Mouse (Mus musculus): ENCODE results near the gene Palld. TPM values are rescaled to one million over a fixed set of nuclear protein-coding genes. Genes with fewer than 3 reads are reported as not detected.

The Palld gene
- total and polyA plus RNA-seq, 3 experiments: 0.87 to 7.1 (median 2.6) TPM

DNA sequence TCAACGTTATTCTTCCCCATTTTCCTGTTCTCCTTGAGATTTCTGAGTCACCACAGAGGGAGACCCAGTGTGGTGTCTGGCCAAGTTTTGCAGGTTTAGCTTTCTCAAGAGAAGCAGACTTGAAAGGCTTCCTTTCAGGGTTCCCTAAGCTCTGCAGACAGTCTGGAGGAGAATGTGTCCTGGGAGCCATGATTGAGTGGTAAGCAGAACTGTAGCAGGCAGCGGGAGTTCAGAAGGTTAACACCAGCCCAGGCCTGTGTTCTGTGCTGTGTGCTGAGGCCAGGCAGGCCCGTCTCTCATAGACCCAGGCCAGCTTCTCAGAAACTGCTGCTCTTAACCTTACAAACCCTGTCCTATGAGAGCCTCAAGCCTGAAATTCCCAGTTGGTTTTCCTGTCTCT is 263.5 kb downstream of the Palld start:
- no peaks in the 10 kb centered on the region for H3K36me3 ChIP-seq (replicated peaks in 1 of 2; ENCODE audit: control insufficient read depth in 1 of 2, insufficient read depth in 1 of 2, low read length in 1 of 2)
- in situ Hi-C loops (cut with MboI; ENCODE audit: low pct_ligation_motif_present, low pct_unique_long_range_greater_than_20kb, low sequenced_read_pairs) (no loop called here), dilution Hi-C loops (cut with MboI; ENCODE audit: extremely low pct_ligation_motif_present, extremely low pct_unique_long_range_greater_than_20kb, low sequenced_read_pairs) (no loop called here)
- H3K9me3 ChIP-seq (replicated peaks; ENCODE audit: low read length): no peaks in the 10 kb centered on the region
- H3K9ac ChIP-seq (ENCODE audit: insufficient read depth, low read depth): no peak overlapping the region
- no peak for DNase-seq (ENCODE audit: extremely low read depth)
- no peaks in the 10 kb centered on the region for H3K79me2 ChIP-seq (replicated peaks; ENCODE audit: control insufficient read depth, extremely low read depth, insufficient read depth, poor library complexity, severe bottlenecking)
- H3K4me2 ChIP-seq (ENCODE audit: insufficient read depth, low read depth, poor library complexity, severe bottlenecking): no peak overlapping the region
- no peaks in the 10 kb centered on the region for H3K27me3 ChIP-seq (replicated peaks)
- TF ChIP-seq POLR2AphosphoS2 (IDR thresholded peaks at IDR 0.05; ENCODE audit: low read depth, low read length): no peak
- no peak for TF ChIP-seq MEF2A (IDR thresholded peaks at IDR 0.05; ENCODE audit: borderline replicate concordance, low read depth, low read length)
- TF ChIP-seq ZC3H11A (IDR thresholded peaks at IDR 0.05; ENCODE audit: low read depth, low read length): no peak
- TF ChIP-seq EP300 (IDR thresholded peaks at IDR 0.05; ENCODE audit: low read length): no peak
- TF ChIP-seq RAD21 (IDR thresholded peaks at IDR 0.05; ENCODE audit: low read depth, low read length): no peak
- TF ChIP-seq ZMIZ1 (IDR thresholded peaks at IDR 0.05; ENCODE audit: low read depth, low read length): no peak
- no peak for TF ChIP-seq SIN3A (IDR thresholded peaks at IDR 0.05; ENCODE audit: low read length)
- H3K27ac ChIP-seq (ENCODE audit: insufficient read depth, low read depth): no peak overlapping the region
- H3K4me1 ChIP-seq (ENCODE audit: control insufficient read depth in 1 of 2, insufficient read depth in 2 of 2): peaks cover 0 to 9% of the 10 kb centered on the region in 2 experiments; a peak in 1 of 4 replicates
- no peak overlapping the region for H3K4me3 ChIP-seq (replicated peaks in 1 of 3; ENCODE audit: low read depth in 2 of 3, low read length in 2 of 3, poor library complexity in 1 of 3)

DNA sequence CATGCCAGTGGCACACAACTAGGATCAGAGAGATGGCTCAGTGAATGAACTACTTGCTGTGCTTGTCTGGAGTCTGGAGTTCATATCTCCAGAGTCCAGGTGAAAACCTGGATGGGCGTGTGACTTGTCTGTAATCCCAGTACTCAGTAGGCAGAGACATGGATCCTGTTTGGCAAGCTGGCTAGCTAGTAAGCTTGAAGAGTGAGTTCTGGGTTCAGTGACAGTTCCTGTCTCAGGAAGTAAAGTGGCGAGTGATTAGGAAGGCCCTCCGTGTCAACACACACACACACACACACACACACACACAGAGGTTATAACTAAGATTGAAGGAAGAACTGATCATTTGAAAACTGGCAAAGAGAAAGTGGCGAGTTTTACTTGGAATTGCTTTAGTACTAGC is 264.8 kb downstream of the Palld start:
- dilution Hi-C loops (cut with MboI; ENCODE audit: extremely low pct_ligation_motif_present, extremely low pct_unique_long_range_greater_than_20kb, low sequenced_read_pairs): no loop called here
- no peak overlapping the region for H3K27ac ChIP-seq (ENCODE audit: insufficient read depth, low read depth)
- H3K9me3 ChIP-seq (replicated peaks; ENCODE audit: low read length): no peaks in the 10 kb centered on the region
- H3K9ac ChIP-seq (ENCODE audit: insufficient read depth, low read depth): no peak overlapping the region
- in situ Hi-C loops (cut with MboI; ENCODE audit: low pct_ligation_motif_present, low pct_unique_long_range_greater_than_20kb, low sequenced_read_pairs): no loop called here
- H3K27me3 ChIP-seq (replicated peaks): no peaks in the 10 kb centered on the region
- H3K36me3 ChIP-seq (replicated peaks in 1 of 2; ENCODE audit: control insufficient read depth in 1 of 2, insufficient read depth in 1 of 2, low read length in 1 of 2): no peaks in the 10 kb centered on the region
- no peak for DNase-seq (ENCODE audit: extremely low read depth)
- no peaks in the 10 kb centered on the region for H3K79me2 ChIP-seq (replicated peaks; ENCODE audit: control insufficient read depth, extremely low read depth, insufficient read depth, poor library complexity, severe bottlenecking)
- no peak overlapping the region for H3K4me3 ChIP-seq (replicated peaks in 1 of 3; ENCODE audit: low read depth in 2 of 3, low read length in 2 of 3, poor library complexity in 1 of 3)
- no peaks in the 10 kb centered on the region for H3K4me1 ChIP-seq (ENCODE audit: control insufficient read depth in 1 of 2, insufficient read depth in 2 of 2)
- no peak overlapping the region for H3K4me2 ChIP-seq (ENCODE audit: insufficient read depth, low read depth, poor library complexity, severe bottlenecking)
- TF ChIP-seq NELFE (IDR thresholded peaks at IDR 0.05; ENCODE audit: low read depth, low read length): no peak
- TF ChIP-seq CTCF (conservative IDR thresholded peaks at IDR 0.05 in 1 of 2, IDR thresholded peaks at IDR 0.05 in 1 of 2; ENCODE audit: low read depth in 2 of 2, low read length in 2 of 2): no peak
- TF ChIP-seq HCFC1 (IDR thresholded peaks at IDR 0.05; ENCODE audit: low read depth, low read length): no peak

DNA sequence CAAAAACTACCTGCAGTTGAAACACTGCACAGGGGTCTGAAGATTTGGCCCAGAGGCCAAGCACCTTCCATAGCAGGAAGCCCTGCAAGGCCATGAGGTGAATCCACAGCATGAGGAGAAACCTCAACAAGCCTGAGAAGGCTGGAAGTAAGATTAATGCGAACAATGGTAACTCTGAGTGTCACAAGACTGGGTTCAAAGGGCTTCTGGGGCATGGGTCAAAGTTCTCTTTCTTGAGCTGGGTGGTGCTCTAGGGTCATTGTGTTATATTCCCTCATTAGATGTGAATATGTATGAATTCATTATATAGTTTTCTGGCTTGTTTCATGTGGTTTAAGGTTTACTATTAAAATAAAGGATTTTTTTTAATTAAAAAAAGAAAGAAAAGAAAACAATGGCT is 267.7 kb downstream of the Palld start:
- no peak overlapping the region for H3K9ac ChIP-seq (ENCODE audit: insufficient read depth, low read depth)
- H3K27ac ChIP-seq (ENCODE audit: insufficient read depth, low read depth): no peak overlapping the region
- in situ Hi-C loops (cut with MboI; ENCODE audit: low pct_ligation_motif_present, low pct_unique_long_range_greater_than_20kb, low sequenced_read_pairs): no loop called here
- no peaks in the 10 kb centered on the region for H3K36me3 ChIP-seq (replicated peaks in 1 of 2; ENCODE audit: control insufficient read depth in 1 of 2, insufficient read depth in 1 of 2, low read length in 1 of 2)
- TF ChIP-seq RCOR1 (conservative IDR thresholded peaks at IDR 0.05; ENCODE audit: low read depth, low read length) (no peak), GABPA (IDR thresholded peaks at IDR 0.05; ENCODE audit: insufficient replicate concordance, low read depth, low read length) (no peak), MXI1 (IDR thresholded peaks at IDR 0.05; ENCODE audit: low read depth, low read length) (no peak), BHLHE40 (IDR thresholded peaks at IDR 0.05; ENCODE audit: low read depth, low read length) (no peak), SIN3A (IDR thresholded peaks at IDR 0.05; ENCODE audit: low read length) (no peak), E2F4 (IDR thresholded peaks at IDR 0.05; ENCODE audit: insufficient replicate concordance, low read depth, low read length) (no peak), MYC (IDR thresholded peaks at IDR 0.05; ENCODE audit: low read depth, low read length) (no peak), MAX (IDR thresholded peaks at IDR 0.05; ENCODE audit: low read length) (no peak), CHD2 (IDR thresholded peaks at IDR 0.05; ENCODE audit: low read length) (no peak), ZC3H11A (IDR thresholded peaks at IDR 0.05; ENCODE audit: low read depth, low read length) (no peak)
- H3K4me3 ChIP-seq (replicated peaks in 1 of 3; ENCODE audit: low read depth in 2 of 3, low read length in 2 of 3, poor library complexity in 1 of 3): no peak overlapping the region
- 0 out of 4 replicates have a peak, but pooled peaks cover 0 to 2% of the 10 kb centered on the region in 2 experiments for H3K4me1 ChIP-seq (ENCODE audit: control insufficient read depth in 1 of 2, insufficient read depth in 2 of 2)
- H3K27me3 ChIP-seq (replicated peaks): no peaks in the 10 kb centered on the region
- H3K9me3 ChIP-seq (replicated peaks; ENCODE audit: low read length): no peaks in the 10 kb centered on the region
- no peak overlapping the region for H3K4me2 ChIP-seq (ENCODE audit: insufficient read depth, low read depth, poor library complexity, severe bottlenecking)
- H3K79me2 ChIP-seq (replicated peaks; ENCODE audit: control insufficient read depth, extremely low read depth, insufficient read depth, poor library complexity, severe bottlenecking): no peaks in the 10 kb centered on the region
- DNase-seq (ENCODE audit: extremely low read depth): no peak
- dilution Hi-C loops (cut with MboI; ENCODE audit: extremely low pct_ligation_motif_present, extremely low pct_unique_long_range_greater_than_20kb, low sequenced_read_pairs): no loop called here
